Mouse (Mus musculus): ENCODE data around the gene Tbc1d2b.
A peak's percentile ranks its signal among the peaks of the same experiment; 100 is the strongest.

Tbc1d2b gene

DNA sequence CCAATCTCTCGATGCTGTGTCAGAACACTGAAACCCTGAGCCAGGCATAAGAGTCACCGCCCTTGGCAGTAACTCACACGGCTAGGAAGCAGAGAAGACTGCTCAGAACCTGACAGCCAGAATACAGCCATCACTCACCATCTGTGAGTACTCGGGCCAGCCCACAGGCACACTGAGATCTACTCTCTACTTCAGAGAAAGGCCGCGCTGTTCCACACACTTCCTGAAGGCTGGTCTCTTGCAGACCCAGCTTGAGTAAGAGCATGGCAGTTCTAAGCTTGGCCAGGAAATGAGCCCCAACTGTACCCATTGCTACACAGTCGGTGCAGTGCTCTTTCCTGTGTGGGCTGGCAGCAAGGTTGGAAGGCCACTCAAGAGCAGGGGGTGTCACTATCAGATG lies 27.7 kb downstream of the Tbc1d2b start:
- peak; percentile 82 for DNase-seq (ENCODE audit: low read depth)

DNA sequence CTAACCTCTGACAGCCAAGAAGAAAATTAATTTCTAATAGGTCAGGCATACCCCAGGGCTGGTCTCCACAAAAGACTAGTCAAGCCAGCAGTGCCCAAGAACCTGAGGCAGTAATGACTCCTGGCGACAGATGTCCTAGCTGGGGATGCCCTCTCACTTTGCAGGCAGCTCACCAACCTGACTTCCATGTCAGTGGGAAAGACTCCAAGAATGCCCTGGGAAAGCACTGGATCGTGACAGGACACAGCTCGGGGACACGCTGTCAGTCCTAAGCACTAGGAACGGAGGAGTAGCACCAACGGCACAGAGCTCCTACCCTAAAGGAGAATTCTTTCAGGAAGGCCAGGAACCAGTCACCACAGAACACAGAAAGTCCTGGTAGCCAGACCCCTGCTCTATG lies 28.3 kb downstream of the Tbc1d2b start:
- no peak for DNase-seq (ENCODE audit: low read depth)

DNA sequence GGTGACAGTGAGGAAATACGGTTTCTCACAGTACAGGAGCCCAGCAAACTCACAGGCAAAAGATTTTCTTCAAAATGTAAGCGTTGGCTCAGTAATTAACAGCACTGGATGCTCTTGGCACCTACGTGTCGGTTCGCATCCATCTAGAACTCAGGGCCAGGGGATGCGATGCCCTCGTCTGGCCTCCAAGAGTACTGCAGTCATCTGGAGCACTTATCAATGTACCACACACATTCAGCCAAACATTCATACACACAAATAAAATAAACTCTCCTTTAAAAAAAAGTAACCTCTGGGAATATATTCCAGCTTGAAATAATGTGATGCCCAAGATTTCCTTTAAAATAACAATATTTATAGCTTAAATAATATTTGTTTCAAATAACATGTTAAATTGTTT lies 29.0 kb downstream of the Tbc1d2b start:
- DNase-seq (ENCODE audit: low read depth), result peak; percentile 68

DNA sequence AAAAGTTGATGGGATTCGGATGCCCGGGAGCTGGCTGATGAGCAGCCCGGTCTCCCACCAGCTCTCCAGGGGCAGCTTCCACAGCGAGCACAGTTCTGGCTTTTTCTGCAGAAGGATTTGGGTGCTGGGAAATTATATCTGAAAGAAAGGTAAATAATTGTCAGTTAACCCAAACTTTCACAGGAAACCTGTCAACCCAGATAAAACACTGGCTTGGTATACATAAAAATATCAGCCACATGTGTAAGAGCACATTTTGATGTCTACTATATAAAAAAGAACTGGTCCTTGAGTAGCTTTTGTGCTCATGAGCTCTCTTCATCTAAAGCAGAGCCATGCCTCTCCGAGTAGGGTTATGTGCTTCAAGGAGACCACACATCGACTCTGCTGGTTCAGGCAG lies 29.6 kb downstream of the Tbc1d2b start:
- no peak for DNase-seq (ENCODE audit: low read depth)

DNA sequence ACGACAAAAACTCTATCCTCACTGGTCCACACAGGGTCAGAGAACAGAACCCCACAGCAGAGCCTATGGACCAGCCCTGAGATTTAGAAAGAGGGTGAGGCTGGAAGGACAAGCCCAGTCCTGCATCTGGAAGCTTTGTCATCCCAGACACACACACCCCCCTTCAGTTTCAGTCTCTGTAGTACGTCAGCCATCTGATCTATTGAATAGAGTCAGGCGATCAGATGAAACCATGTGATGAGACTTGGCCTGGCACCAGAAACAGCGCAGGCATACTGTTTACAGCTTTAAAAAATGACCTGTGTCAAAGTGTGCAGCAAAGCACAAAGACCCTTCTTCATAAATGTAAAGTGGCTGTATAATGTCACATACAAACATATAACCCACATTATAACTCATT lies 30.0 kb downstream of the Tbc1d2b start:
- no peak for DNase-seq (ENCODE audit: low read depth)

DNA sequence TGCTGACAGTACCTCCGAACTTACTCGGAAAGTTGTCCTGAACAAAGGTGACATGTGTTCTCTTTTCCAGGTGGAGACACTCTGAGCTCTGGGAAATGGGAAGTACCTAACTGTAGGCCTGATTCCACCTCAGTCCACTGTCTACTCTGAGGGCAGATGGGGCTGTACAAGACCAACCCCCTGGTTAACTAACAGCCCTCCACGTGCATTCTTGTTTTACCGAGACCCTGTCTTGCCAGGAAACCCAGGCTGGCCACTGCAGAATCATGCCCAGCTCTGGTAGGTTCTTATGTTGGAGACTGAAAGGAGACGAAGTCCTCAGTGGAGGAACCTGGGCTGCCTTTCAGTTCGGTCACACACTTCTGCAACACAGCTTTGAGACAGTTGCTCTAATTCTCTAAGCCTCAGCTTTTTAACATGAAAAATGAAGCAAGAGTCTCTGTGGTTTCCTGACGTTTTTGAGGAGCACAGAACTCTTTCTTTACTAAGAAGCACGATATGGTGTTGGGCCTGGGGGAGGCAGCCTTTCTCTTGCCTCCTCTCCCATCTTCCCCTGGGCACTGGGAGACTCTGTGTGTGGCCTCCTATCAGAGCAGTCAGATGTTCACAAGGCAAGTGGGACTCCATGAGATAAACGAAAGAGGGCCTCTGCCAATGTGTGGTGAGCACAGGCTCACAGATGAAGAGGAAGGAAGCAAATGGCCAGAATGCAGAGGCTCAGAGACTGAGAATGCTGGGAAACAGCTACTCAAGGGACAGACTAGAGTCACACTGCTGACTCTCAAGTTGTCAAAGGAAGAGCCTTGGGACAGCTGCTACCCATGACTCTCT lies 33.2 kb downstream of the Tbc1d2b start:
- DNase-seq (ENCODE audit: low read depth), result no peak

DNA sequence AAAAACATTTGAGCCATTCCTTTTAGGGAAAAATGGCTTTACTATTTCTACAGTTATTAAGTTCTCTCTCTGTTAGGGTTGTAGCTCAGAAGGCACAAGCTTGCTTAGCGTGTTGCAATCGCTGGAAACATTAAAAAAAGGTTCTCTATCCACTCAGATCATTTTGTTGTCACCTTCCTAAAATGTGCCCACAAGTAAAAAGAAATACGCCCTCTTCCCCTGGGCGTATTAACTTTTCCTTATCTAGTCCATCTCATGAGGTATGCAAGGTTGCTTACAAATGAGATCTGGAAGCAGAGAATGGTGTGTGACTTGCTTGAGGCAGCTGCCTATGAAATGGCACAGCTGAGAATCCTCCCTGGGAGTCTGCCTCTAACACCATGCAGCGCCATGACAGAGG lies 33.8 kb downstream of the Tbc1d2b start:
- DNase-seq (ENCODE audit: low read depth), result no peak

DNA sequence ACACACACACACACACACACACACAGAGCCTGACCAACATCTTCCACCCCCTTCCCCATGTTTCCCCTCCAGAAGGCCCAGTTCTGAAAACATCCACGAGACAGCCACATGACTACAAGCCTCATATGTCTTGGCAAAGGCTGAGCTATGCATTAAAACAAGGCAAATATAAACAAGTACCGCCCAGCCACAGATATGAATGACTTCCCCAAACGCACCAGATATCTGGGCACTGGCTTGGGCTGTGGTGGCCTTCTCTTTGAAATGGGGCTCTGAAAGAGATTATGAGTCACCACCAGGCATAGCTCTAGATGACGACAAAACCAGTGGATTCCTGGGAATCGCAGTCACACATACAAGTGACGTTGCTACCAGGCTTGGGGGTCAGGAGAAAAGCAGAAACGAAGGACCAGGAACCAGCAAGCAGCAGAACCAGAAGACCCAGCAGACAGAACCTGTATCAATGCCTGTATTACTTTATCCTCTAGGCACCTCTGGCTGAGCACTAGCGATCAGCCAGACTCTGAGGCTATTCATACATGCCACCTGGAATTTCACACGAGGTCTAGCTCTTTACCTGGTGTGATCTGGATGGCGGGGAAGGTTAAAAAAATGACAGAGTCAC lies 35.2 kb downstream of the Tbc1d2b start:
- DNase-seq (ENCODE audit: low read depth), result no peak

DNA sequence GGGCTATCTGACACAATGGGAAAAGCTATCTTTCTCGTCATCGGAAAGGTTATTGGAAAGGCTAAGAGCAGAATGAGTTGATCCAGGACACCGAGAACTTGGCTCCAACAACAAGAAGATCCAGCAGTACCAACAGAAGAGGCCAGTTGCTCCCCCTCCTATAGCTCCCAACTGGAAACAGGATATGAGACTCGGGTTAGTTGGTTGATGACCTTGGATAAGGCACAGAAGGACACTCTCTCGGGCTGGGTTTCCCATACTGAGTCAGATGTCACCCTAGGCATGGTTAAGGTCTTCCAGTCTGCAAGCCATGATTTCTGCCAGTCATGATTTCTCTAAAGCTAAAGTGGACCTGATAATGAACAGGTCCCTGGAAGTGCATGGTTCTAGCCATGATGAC lies 35.8 kb downstream of the Tbc1d2b start:
- no peak for DNase-seq (ENCODE audit: low read depth)

DNA sequence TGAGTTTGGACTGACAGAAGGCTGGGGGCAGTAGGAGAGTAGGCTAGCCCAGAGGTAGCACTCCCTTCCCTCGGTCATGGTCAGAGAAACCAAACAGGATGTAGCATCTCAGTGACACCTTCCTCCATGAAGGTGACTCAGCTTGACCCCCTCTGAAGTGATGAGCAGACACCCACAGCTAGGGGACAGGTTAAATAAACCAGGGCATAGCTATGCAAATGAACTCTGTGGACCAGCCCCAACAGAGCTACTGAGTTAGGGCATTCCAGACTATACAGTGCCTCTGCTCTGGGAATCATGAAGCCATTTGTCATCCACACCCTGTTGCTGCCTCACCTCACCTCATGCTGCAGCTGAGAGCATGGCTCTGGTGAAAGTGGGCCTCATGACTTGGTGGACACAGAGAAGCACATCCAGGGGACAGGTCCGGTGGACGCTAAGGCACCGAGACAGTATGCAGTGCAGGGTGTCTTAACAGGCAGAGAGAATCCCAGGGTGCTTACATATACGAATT lies 36.6 kb downstream of the Tbc1d2b start:
- no peak for DNase-seq (ENCODE audit: low read depth)

DNA sequence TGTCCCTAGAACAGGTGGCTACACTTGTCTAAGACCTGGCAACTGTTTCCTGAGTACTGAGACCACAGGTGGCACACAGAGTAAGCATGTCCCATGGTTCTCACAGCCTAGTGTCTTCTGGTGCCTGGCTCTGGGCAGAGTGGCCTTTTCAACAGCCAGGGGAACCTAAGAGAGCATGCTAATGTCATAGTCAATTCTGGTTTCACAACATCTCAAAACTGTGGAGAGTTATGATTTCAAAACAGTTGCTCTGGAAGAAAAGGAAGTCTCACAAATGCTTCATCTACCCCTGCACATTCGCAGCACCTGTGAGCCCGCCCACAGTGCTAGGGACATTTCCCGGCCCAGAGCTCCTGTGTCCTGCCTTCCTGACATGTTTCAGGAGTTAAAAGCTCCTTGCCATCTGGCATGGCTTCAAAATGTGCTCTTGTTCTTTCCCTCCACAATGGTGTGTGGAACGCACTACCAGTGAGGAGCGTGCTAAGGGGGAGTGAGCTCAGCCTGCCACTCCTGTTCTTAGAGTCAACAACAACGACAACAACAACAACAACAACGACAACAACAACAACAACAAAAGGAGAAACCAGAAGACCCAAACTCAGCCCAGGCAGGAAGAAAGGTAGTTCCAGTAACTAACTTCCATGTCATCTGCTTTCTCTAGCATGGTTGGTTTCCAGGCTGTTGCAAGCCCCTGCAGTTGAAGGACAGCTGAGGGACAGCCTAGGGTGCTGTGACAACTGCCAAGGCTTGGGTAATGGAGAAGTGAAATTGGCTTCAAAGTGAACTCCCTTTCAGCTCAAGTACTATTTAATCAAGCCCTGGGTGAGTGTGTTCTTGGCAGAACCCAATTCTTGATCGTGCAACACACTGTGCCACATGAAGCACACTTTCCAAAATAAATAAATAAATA lies 37.6 kb downstream of the Tbc1d2b start:
- DNase-seq (ENCODE audit: low read depth), result no peak

DNA sequence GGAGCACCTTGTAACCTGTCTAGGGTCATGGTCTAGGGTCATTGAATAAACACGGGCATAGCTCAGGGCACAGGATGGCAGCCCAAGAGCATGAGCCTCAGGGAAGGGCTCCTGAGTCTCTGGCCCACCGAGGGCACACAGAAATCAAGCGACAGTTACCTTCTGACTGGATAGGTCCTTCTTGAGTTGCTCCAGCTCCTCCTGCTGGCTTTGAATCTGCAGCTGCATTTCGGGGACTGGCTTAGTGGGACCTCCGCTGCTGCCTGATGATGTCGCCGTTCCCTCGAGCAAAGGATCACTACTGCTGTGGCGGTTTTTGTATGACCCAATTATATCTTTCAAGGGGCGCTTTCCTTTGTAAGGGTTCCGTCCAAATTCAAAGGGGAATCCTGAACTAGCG lies 43.4 kb downstream of the Tbc1d2b start:
- DNase-seq (ENCODE audit: low read depth), result no peak

DNA sequence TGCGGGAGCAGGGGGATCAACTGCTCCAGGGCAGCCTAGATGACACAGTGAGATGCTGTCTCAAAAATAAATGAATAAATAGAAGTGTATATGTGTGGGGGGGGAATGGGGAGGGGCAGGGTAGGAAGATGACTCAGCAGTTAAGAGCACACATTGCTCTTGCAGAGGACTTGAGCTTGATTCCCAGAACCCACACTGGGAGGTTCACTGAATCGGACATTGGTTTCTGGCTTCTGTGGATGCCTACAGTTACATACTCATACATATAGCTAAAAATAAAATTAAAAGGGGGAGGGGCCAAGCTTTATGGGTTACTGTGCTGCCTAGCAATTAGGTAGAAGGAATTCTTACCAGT lies 43.9 kb downstream of the Tbc1d2b start:
- DNase-seq (ENCODE audit: low read depth), result no peak

DNA sequence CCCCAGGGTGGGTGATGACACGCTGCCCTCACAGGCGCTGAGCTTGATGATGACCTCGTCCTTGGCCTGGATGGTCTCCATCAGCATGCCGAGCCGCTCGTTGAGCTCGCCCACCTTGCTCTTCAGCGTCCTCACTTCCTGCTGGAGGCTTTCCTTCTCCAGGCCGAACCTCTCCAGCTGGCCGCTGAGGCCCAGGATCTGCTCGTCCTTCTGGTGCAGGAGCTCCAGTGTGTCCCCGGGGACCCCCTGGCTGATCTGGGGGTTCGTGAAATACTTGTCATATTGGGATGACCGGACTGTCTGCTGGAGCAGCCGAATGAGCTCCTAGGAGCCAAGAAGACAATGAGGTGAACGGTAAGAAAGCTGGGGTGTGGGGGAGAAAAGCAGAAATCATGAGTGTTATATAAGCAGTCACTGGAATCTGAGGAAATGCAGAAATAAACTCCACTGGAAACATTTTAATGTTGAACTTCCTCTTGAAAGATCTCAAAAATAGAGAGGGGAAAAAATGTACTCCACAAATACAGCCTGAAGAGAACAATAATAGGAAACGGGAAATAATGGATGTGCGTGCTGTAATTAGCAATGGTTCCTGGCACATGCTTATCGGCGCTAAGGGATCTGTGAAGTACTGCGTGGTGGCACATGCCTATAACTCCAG lies 44.4 kb downstream of the Tbc1d2b start:
- DNase-seq (ENCODE audit: low read depth), result no peak

DNA sequence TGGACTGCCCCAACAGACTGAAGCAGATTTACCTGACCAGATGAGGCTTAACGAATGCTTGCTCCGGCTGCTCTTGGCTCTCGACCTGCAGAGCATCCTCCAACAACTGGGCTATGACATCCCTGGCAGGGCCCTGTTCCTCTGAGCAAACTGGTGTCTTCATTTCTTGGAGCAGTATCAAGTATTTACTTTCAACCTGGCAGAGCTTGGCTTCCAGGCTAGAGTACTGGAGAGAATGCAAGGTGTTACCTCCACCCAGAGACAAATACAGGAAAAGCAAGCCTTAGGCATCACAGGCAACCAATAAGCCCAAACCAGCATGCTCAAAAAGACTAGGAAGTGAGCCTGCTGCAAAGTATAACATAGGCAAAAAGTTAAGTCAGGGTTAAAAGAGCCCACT lies 48.3 kb downstream of the Tbc1d2b start:
- no peak for DNase-seq (ENCODE audit: low read depth)

DNA sequence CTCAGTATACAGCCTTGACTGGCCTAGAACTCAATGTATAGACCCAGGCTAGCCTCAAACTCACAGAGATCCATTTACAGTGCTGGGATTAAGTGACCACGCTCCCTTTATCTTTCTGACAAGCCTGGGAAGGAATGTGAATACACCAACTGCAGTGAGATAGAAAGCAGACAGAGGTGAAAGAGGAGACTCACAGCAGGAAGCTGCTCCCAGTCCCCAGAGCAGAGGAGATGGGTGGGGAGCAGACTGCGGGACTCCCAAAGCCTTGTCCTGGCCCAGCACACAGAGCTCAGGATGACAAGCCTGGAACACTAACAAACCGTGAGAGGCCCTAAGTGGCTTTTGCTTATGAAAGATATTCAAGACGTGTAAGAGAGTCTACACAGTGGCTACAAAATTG lies 53.1 kb downstream of the Tbc1d2b start:
- DNase-seq (ENCODE audit: low read depth), result no peak

DNA sequence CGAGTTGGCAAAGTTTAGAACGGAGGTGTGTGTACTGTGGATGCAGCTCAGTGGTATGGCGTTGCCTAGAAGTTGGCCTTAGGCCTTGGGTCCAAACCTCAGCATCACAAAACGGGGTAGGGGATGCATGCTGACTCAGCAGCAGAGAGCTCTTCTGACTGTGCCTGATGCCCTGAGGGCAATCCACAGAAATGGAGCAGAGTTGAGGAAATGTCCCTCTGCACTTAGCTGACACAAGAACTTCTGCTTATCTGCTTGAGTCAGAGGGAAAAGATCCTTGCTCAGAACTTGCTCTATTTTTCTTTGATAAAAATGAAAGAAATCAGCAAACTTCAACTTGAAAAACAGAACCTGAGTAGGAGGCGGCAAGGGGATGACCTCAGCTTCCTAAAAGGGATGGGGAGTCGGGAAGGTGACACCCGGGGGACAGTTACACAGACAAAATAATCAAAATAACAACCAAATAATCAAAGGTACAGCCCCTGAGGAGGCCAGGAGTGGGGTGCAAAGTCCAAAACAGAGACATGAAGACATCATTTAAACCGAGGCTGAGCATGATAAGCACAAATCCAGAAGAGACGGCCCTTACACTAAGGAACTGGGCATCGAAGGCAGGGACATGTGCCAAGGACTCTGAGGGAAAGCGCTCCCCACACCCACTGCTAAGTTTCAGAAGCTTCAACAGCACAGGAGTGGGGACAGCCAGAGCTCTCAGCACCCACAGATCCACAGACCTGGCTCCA lies 54.2 kb downstream of the Tbc1d2b start:
- DNase-seq (ENCODE audit: low read depth), result no peak

DNA sequence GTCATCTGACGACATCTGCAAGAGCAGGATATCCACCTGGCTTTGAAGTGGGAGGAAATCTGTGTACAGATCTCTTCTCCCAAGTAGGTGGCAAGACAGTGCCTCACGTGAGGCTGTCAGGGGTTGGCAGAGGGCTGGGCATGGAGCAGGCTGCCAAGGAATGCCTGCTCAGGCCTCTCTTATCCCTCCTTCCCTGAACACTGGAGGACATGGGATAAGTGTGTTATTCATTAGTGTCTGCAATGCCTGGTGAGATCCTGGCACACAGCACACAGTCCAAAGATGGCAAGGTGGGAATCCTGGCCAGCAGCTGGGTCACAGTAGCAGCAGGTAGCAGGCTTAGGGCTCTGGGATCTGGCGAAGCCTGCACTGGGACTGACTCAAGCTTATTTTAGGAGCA lies 57.5 kb downstream of the Tbc1d2b start:
- DNase-seq (ENCODE audit: low read depth), result no peak

DNA sequence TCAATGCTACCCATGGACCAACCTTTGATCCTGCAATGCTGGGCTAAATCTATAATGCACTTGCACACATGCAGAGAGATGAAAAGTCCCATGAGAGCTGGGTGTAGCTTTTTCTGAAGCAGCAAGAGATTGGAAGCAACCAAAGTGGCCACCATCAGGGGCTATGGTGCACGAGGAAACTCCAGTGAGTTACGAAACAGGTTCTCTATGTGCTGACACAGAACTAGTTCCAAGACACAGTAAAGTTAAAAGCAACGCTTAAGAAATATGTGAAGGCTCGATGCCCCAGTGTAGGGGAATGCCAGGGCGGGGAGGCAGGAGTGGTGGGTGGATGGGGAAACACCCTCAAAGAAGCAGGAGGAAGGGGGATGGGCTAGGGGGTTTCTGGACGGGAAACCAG lies 61.9 kb downstream of the Tbc1d2b start:
- peak; percentile 16 for DNase-seq (ENCODE audit: low read depth)

DNA sequence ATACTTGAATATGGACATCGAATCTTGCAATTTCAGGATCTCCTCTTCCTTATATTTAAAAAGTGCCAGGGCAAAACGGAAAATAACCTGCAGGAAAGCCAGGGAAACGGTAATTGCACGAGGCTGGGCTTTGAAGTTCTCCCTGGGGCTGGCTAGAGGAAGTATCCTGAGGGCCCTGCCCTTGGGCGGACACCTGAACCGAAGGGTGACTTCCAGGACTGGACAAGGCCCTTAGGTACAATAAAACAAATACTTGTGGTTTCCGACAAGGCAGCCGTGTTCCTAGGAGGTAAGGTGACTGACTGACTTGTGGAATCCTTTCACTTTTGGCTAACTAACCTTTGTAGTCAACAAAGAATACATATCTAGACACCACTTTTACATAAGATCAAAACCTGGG lies 62.8 kb downstream of the Tbc1d2b start:
- no peak for DNase-seq (ENCODE audit: low read depth)

DNA sequence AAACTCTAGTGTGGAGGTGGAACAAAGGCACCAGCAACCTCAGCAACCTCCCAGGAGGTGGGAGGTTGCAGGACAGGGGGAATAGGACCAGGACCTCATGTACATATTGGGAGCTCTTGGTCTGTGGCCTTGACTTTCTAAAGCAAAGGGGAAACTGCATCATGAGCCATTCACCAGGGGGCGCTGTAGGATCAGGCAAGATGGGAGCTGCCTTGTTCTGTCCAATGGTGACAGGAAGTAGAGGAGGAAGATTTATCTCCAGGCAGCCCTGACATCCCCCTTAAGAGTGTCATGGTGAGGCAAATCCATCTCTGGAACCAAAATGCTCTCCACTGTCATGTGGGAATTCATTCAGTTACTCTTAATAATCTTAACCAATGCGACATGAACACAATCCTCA lies 64.1 kb downstream of the Tbc1d2b start:
- DNase-seq (ENCODE audit: low read depth), result peak; percentile 89
